Mouse (Mus musculus) induced T-regulatory cell, adult 2 months (primary cell): ENCODE results near the gene Mtx3.
"Not testable (repeated sequence)": the region's sequence is repeated elsewhere in the genome, so short reads cannot be mapped to it uniquely, and the experiment has no call there.

Source experiments
- DNase-seq: peaks from one replicate; pipeline ENCODE4 v3.0.0-alpha.2; 2012; ENCODE audit warnings: low read depth

Gene Mtx3

DNA sequence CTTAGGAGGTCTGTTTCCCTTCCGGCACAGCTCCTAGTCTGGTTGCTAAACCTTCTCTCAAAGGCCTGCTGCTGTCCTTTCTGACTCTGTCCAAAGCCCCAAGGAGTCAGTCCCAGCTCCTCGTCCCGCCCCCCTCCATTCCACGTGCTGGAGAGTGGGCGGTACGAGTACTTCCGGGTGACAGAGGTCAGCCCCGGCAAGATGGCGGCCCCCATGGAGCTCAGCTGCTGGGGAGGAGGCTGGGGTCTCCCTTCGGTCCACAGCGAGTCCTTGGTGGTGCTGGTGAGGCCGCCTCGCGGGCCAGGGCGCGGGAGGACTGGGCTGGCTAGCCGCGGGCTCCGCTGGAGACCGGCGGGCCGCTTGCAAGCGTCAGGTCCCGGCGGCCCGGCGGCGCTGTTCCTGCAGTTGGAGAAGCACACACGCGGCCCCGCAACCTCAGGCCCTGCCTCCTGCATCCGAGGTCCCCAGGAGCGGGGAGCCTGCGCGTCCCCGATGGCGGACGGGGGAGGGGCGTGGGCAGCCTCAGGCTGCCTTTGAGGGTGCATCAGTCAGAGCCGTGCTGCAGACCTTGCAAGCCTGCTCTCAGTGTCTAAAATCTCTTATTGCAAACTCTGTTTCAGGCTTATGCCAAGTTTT, at the start of gene Mtx3:
Mtx3 (plus strand) TSS at position 175 of the 636 bp plus-strand sequence.
- DNase-seq, result peak; percentile 81

DNA sequence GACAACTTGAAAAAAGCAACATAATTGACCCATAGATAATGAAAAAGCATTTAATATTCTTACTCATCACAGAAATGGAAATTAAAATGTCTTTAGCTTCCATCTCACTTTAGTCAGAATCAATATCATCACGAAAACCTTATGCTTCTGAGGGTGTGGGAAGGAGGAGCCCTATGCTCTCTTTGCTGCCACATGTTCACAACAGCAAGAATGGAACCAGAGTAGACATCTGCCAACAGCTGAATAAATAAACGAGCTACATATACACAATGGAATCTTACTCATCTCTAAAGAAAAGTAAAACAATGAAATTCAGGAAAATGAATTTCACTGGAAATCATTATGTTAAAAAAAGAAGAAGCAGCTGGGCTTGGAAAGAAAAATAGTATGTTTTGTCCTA, 45.7 kb upstream of the Mtx3 start:
- DNase-seq, result no peak

GRCm38 (mm10) chr13:92799306-92799925, 45.1 kb upstream of the Mtx3 start:
- DNase-seq, result no peak

- DNase-seq, result no peak
These were observed 37.8 kb upstream of the Mtx3 start for GRCm38 (mm10) chr13:92806785-92807184.

DNA sequence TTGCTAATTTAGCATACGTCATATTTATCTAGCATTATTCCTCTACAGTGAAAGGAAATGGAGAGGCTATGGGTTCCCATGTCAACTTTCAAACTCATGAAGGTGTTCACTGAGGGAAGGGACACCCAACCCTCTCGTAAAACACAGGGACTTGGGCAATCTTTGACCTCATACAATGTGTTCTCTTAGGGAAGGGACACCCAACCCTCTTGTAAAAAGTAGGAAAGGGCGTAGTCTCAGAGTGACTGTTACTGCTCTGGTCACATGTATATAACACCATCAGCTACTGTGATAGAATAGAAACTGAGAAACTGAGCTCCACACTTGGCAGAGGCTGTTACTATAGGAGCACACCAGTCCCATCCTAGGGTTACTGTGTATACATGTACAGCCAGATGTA, 36.7 kb upstream of the Mtx3 start:
- DNase-seq, result no peak

- not testable (repeated sequence) for DNase-seq
These were observed 34.0 kb upstream of the Mtx3 start for GRCm38 (mm10) chr13:92810592-92810991.

GRCm38 (mm10) chr13:92816329-92816728, 28.2 kb upstream of the Mtx3 start:
- DNase-seq, result no peak

DNA sequence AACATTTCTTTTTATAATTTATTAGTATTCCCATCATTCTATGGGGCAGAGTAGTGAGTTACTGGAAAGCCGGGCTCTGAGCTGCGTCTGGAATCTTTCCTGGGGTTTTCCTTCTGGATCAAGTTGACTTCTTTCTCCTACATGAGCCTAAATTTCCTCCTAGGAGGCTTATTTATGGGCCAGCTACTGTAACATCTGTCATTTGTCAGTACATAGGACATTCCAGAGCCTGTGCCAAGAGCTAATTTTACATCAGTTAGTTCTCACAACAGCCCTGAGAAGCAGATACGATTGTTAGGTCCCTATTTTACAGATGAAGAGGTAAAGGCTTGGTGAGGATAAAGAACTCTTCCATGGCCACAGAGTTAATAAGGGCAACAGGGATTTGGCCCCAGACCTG, 27.2 kb upstream of the Mtx3 start:
- no peak for DNase-seq

- DNase-seq, result no peak
These were observed 15.7 kb upstream of the Mtx3 start for GRCm38 (mm10) chr13:92828820-92829219.

GRCm38 (mm10) chr13:92833162-92833561, 11.4 kb upstream of the Mtx3 start:
- DNase-seq, result no peak

DNA sequence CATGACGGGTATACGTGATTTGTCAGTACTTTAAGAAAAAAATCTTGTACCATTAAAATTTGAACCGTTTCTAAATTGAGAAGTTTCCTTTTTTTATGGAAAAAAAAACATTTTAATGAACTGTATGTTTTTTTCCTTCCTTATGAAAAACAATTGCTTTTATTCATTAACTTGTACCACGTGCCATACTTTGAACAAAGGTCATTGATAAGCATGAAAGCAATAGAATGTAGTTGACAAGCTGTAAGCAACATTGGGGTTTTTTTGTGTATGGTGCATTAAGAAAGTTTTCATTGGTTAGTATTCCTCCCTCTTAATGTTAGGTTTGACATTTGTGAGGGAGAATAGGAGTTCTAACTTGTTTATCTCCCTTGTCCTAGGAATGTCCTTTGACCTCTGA, 1.9 kb downstream of the Mtx3 start:
- DNase-seq, result no peak

- no peak for DNase-seq
These were observed 2.8 kb downstream of the Mtx3 start for GRCm38 (mm10) chr13:92847336-92847735.

- no peak for DNase-seq
These were observed 3.4 kb downstream of the Mtx3 start for GRCm38 (mm10) chr13:92848002-92848401.

- peak; percentile 43 for DNase-seq
These were observed 11.3 kb downstream of the Mtx3 start for GRCm38 (mm10) chr13:92855901-92856300.

DNA sequence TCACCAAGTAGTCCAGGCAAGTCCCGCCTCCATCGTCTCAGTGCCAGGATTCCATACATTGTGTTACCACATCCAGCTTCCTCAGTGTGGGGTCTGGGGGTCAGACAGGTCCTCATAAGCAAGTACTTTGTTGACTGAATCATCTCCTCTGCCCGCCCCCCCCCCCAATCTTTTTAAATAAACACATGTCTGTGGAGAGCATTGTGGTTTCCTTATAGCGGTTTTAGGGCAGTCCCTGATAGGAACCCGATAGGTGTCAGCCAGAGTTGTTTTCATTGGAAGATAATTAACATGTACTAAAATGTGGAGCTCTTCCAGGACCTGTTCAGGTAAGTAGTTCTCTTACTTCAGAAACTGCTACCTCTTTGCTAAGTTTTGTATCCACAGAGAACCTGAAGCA, 14.2 kb downstream of the Mtx3 start:
- DNase-seq, result peak; percentile 21

- no peak for DNase-seq
These were observed 15.4 kb downstream of the Mtx3 start for GRCm38 (mm10) chr13:92859959-92860358.

DNA sequence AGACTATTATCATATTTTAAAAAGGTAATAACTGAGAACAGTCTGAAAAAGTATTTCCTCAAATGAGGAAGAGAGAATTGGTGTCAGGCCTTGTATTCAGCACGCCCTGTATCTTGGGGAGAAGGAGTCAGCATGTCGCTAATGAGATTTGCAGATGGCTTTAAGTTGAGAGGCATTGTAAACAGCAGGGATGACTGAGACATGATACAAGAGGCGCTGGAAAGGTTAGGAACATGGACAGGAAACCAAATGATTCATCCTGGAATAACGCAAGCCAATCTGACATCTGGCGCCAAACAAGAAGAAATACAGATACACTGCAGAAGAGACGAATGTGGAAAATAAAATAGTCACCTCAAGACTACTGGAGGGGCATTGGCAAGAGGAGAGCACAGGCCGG, 20.8 kb downstream of the Mtx3 start:
- no peak for DNase-seq

- no peak for DNase-seq
These were observed 22.1 kb downstream of the Mtx3 start for GRCm38 (mm10) chr13:92866680-92867079.

GRCm38 (mm10) chr13:92879514-92879913, 35.0 kb downstream of the Mtx3 start:
- DNase-seq, result no peak

- DNase-seq, result no peak
These were observed 35.4 kb downstream of the Mtx3 start for GRCm38 (mm10) chr13:92879933-92880332.

- no peak for DNase-seq
These were observed 36.0 kb downstream of the Mtx3 start for GRCm38 (mm10) chr13:92880589-92880988.

- no peak for DNase-seq
These were observed 37.9 kb downstream of the Mtx3 start for GRCm38 (mm10) chr13:92882271-92882985.

DNA sequence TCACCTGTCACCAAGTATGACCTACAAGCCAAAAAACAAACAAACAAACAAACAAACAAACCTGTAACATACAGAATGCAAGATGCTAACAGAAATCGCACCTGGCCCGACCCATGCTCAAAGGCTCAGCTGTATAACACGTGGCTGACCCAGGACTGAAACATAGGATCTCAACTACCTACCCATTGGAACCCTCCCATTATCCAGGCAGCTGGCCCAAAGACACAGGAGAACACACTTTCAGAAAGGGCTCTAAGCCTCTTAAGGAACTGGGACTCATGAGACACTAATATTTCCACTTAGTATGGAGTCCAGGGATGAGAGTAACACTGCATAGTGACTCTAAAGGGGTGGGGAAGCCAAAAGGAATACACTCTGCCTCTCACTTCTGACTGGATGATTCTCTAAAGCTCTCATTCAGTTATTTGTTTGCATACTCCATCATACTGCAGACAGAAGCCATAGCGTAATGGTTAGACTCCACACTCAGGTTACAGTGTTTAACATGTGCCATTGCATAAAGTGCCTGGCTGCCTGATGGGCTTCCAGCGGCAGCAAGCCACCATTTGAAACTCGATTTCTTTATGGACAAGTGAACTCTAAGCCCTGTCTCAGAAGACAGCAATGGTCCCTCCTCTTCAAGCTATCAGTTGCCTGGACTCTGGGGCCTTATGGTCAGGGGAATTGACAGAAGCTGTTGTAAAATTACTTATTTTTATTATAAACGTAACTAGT, 38.6 kb downstream of the Mtx3 start:
- no peak for DNase-seq
